Mouse (Mus musculus): Measurements from ENCODE around the gene Gm5478. TPM values are rescaled to one million over a fixed set of nuclear protein-coding genes. Genes with fewer than 3 reads are reported as not detected.
"Not testable (repeated sequence)": the region's sequence is repeated elsewhere in the genome, so short reads cannot be mapped to it uniquely, and the experiment has no call there.

Gm5478 gene
- polyA plus RNA-seq (2015; fragmentation: Nextera tagmentation; extraction: Ambion mirVana) = not detected in 2 replicates

- H3K9me3 ChIP-seq = no peaks in the 10 kb centered on the region
- H3K9ac ChIP-seq = no peak within 1 kb of the TSS
- no peaks in the 10 kb centered on the region for H3K27me3 ChIP-seq
- no peak within 1 kb of the TSS for H3K27ac ChIP-seq
- H3K4me1 ChIP-seq = no peaks in the 10 kb centered on the region
- H3K4me2 ChIP-seq (replicated peaks) = no peak within 1 kb of the TSS
- ATAC-seq (ENCODE audit: low FRiP score, low read depth) = no peak
- 69% methylated on average over 3 of the region's 3 CpGs for WGBS
- no peak within 1 kb of the TSS for H3K4me3 ChIP-seq
- H3K36me3 ChIP-seq = no peaks in the 10 kb centered on the region
Observed at GRCm38 (mm10) chr15:101647280-101647679, at the start of gene Gm5478. Gene Gm5478 (minus strand): TSS chr15:101647380.

DNA sequence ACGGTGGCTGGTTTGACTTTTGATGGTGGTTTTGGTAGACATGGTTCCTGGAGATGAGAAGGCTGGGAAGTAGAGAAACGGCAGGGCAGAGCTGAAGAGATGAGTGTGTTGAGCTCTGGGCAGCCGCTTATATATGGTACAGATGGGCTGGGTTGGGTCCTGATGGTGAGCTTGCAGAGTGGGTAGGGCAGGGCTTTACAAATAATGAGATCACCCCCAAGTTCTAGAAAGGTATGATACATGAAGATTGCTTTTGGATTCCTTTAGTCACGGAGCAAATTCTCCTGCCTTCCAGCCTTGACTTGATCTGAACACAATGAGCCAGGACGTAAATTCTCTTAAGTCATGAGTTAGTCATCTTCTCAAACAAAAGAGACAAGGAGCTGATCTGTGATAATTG, 47.0 kb upstream of the Gm5478 start, which contains the start of gene Krt6a:
Gene Krt6a, minus strand, starts transcription at position 101 of the 400 bp plus-strand sequence.
- no peaks in the 10 kb centered on the region for H3K36me3 ChIP-seq
- no peak within 1 kb of the TSS for H3K4me3 ChIP-seq
- no peak within 1 kb of the TSS for H3K27ac ChIP-seq
- ATAC-seq (ENCODE audit: low FRiP score, low read depth) = no peak
- no peak within 1 kb of the TSS for H3K9ac ChIP-seq
- no peaks in the 10 kb centered on the region for H3K27me3 ChIP-seq
- H3K4me1 ChIP-seq = no peaks in the 10 kb centered on the region
- WGBS = 77% methylated on average over 5 of the region's 5 CpGs
- no peaks in the 10 kb centered on the region for H3K9me3 ChIP-seq
- no peak within 1 kb of the TSS for H3K4me2 ChIP-seq (replicated peaks)

DNA sequence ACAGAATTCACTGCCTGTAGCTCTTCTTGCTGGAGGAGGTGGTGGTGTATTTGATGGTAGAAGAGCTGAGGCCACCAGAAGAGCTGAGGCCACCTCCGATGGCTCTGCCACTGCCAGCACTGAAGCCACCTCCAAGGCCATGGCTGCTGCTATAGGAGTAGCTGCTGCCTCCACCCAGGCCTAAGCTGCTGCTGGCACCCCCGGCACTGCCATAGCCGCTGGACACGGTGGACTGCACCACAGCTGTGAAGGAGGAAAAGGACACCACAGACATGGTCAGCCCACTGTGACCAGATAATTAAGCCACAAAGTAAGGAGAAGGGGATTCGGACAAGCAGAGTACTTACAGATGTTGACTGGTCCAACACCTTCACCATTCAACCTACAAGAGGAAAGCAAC, 43.3 kb upstream of the Gm5478 start:
- H3K27ac ChIP-seq; H3K36me3 ChIP-seq; H3K9ac ChIP-seq; H3K4me1 ChIP-seq; ATAC-seq (ENCODE audit: low FRiP score, low read depth); H3K4me2 ChIP-seq (replicated peaks); H3K27me3 ChIP-seq; H3K4me3 ChIP-seq; H3K9me3 ChIP-seq: not testable (repeated sequence)
- WGBS = 88% methylated on average over 5 of the region's 5 CpGs

DNA sequence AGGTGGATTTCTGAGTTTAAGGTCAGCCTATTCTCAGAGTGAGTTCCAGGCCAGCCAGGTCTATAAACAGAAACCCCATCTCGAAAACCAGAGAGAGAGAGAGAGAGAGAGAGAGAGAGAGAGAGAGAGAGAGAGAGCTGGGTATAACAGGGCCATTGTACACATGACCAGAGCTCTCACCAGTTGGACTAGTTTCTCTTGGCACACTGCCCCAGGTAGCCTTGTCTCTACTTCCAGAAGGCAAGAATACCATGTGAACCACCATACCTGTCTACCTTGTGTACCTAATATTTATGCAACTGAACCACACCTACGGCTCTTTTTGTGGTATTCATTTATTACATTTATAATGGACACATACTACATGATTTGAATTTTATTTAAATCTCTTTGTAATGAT, 41.0 kb upstream of the Gm5478 start:
- Histone ChIP-seq H3K27me3 (no peaks in the 10 kb centered on the region), H3K4me3 (no peak overlapping the region), H3K36me3 (no peaks in the 10 kb centered on the region), H3K9ac (no peak overlapping the region), H3K9me3 (no peaks in the 10 kb centered on the region), H3K4me1 (no peaks in the 10 kb centered on the region), H3K27ac (no peak overlapping the region), H3K4me2 (replicated peaks) (no peak overlapping the region)
- no peak for ATAC-seq (ENCODE audit: low FRiP score, low read depth)
- 63% methylated on average over 2 of the region's 2 CpGs for WGBS

DNA sequence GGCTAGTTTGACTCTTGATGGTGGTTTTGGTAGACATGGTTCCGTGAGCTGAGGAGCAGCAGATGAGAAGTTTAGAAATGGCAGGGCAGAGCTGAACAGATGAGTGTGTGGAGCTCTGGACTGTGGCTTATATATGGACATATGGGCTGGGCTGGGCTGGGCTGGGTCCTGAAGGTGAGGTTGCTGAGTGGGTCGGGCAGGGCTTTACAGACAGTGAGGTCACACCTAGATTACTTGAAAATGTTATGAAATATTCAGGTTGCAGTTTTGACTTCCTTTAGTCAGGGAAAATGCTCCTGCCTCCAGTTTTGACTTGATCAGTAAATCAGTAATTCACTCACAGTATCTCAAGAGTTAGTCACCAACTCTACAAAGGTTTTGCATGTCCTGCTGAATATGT, 33.0 kb upstream of the Gm5478 start, which contains the start of gene Krt6b:
Gene Krt6b, minus strand, starts transcription at position 101 of the 400 bp plus-strand sequence.
- no peaks in the 10 kb centered on the region for H3K4me1 ChIP-seq
- H3K4me2 ChIP-seq (replicated peaks) = no peak within 1 kb of the TSS
- no peaks in the 10 kb centered on the region for H3K9me3 ChIP-seq
- no peak for ATAC-seq (ENCODE audit: low FRiP score, low read depth)
- no peaks in the 10 kb centered on the region for H3K36me3 ChIP-seq
- no peak within 1 kb of the TSS for H3K9ac ChIP-seq
- H3K27me3 ChIP-seq = no peaks in the 10 kb centered on the region
- WGBS = 85% methylated on average over 2 of the region's 2 CpGs
- H3K27ac ChIP-seq = no peak within 1 kb of the TSS
- H3K4me3 ChIP-seq = no peak within 1 kb of the TSS

GRCm38 (mm10) chr15:101675978-101676377, 28.8 kb upstream of the Gm5478 start:
- H3K4me1 ChIP-seq = no peaks in the 10 kb centered on the region
- H3K9ac ChIP-seq = no peak overlapping the region
- H3K27ac ChIP-seq = no peak overlapping the region
- H3K4me2 ChIP-seq (replicated peaks) = no peak overlapping the region
- H3K4me3 ChIP-seq = no peak overlapping the region
- 80% methylated on average over 1 of the region's 1 CpGs for WGBS
- ATAC-seq (ENCODE audit: low FRiP score, low read depth) = no peak
- no peaks in the 10 kb centered on the region for H3K9me3 ChIP-seq
- no peaks in the 10 kb centered on the region for H3K27me3 ChIP-seq
- no peaks in the 10 kb centered on the region for H3K36me3 ChIP-seq

DNA sequence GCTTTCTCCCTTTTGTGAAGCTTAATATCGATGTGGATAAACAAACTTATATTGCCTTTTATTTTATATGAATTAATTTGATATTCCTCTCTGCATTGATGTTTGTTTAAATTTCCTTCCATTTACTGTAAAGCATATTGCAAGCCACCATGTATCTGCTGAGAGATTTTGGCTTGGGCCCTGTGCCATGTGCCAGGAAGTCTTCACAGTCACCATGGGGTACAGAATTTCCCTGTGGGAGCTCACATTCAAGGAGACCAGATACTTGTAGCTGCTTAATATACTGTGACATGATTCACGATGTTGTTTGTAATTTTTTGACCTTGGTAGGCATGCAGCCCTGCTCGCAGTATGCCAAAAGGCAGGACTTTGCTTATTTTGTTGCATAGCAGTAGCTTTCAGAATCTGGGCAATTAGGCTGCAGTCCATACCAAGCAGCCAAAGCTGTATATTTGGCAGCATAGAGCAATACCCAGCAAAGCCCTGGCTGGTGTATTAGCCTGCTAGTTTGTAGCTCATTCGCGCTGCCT, 5.6 kb upstream of the Gm5478 start:
- H3K9ac ChIP-seq = no peak overlapping the region
- WGBS = 90% methylated on average over 5 of the region's 5 CpGs
- ATAC-seq (ENCODE audit: low FRiP score, low read depth) = no peak
- H3K27me3 ChIP-seq = no peaks in the 10 kb centered on the region
- H3K4me3 ChIP-seq = no peak overlapping the region
- H3K4me2 ChIP-seq (replicated peaks) = no peak overlapping the region
- H3K36me3 ChIP-seq = no peaks in the 10 kb centered on the region
- H3K4me1 ChIP-seq = no peaks in the 10 kb centered on the region
- H3K27ac ChIP-seq = no peak overlapping the region
- no peaks in the 10 kb centered on the region for H3K9me3 ChIP-seq

DNA sequence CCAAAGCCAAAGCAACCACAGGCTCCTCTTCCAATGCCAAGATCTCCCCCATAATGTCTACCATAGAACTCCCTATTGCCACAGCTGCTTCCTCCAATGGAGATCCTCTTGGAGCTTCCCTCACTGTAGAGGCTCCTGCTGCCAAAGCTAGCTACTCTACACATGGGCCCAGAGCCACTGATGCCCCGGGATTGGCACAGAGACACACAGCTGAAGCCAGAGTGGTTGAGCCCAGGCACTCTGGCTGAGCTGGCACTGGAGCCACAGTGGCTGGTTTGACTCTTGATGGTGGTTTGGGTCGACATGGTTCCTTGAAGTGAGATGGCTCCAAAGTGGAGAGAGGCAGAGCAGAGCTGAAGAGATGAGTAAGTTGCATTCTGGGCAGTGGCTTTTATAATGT, 19.3 kb downstream of the Gm5478 start, which contains the start of gene Gm5414:
Gene Gm5414, minus strand, starts transcription at position 305 of the 400 bp plus-strand sequence.
- Histone ChIP-seq H3K27ac (no peak within 1 kb of the TSS), H3K36me3 (no peaks in the 10 kb centered on the region), H3K4me2 (replicated peaks) (no peak within 1 kb of the TSS), H3K4me3 (no peak within 1 kb of the TSS), H3K27me3 (no peaks in the 10 kb centered on the region), H3K9ac (no peak within 1 kb of the TSS), H3K9me3 (no peaks in the 10 kb centered on the region), H3K4me1 (no peaks in the 10 kb centered on the region)
- no peak for ATAC-seq (ENCODE audit: low FRiP score, low read depth)
- WGBS = 68% methylated on average over 2 of the region's 2 CpGs

- 72% methylated on average over 6 of the region's 6 CpGs for WGBS
- H3K9me3 ChIP-seq = no peaks in the 10 kb centered on the region; the same call in 1 of the 2 replicates
- no peaks in the 10 kb centered on the region for H3K27me3 ChIP-seq
- H3K9ac ChIP-seq = no peak overlapping the region
- no peaks in the 10 kb centered on the region for H3K4me1 ChIP-seq
- no peak overlapping the region for H3K27ac ChIP-seq
- H3K36me3 ChIP-seq = no peaks in the 10 kb centered on the region
- ATAC-seq (ENCODE audit: low FRiP score, low read depth) = no peak
- H3K4me2 ChIP-seq (replicated peaks) = no peak overlapping the region
- H3K4me3 ChIP-seq = no peak overlapping the region
Observed at GRCm38 (mm10) chr15:101599123-101599522, 48.1 kb downstream of the Gm5478 start.

Small RNA genes within 50 kb of the gene (microRNA-seq; reads per million reads assigned to microRNA genes)
- not detected for gene Gm44342
- gene Gm44383 = not detected
- gene Gm44479 = not detected

Other genes with a start within 250 kb of the Gm5478 start
- 23.2 and 24.4 TPM in 2 replicates for gene Krt7, start 236.3 kb downstream of the Gm5478 start, polyA plus RNA-seq (2015; fragmentation: Nextera tagmentation; extraction: Ambion mirVana)
- gene Krt87, start 208.6 kb downstream of the Gm5478 start, polyA plus RNA-seq (2015; fragmentation: Nextera tagmentation; extraction: Ambion mirVana) = 1.3 and 1.7 TPM in 2 replicates
- gene Krt88, start 199.6 kb downstream of the Gm5478 start, polyA plus RNA-seq (2015; fragmentation: Nextera tagmentation; extraction: Ambion mirVana) = not detected in 2 replicates
- gene Krt81, start 183.6 kb downstream of the Gm5478 start, polyA plus RNA-seq (2015; fragmentation: Nextera tagmentation; extraction: Ambion mirVana) = not detected in 2 replicates
- not detected in 2 replicates for gene Krt86, start 173.9 kb downstream of the Gm5478 start, polyA plus RNA-seq (2015; fragmentation: Nextera tagmentation; extraction: Ambion mirVana)
- not detected in 2 replicates for gene Krt83, start 155.9 kb downstream of the Gm5478 start, polyA plus RNA-seq (2015; fragmentation: Nextera tagmentation; extraction: Ambion mirVana)
- gene Gm49425, start 130.1 kb downstream of the Gm5478 start, polyA plus RNA-seq (2015; fragmentation: Nextera tagmentation; extraction: Ambion mirVana) = 0.50 TPM in 1 of 2 replicates, not detected in the other
- 0.09 and 0.13 TPM in 2 replicates for gene Krt84, start 114.6 kb downstream of the Gm5478 start, polyA plus RNA-seq (2015; fragmentation: Nextera tagmentation; extraction: Ambion mirVana)
- gene Krt82, start 96.7 kb downstream of the Gm5478 start, polyA plus RNA-seq (2015; fragmentation: Nextera tagmentation; extraction: Ambion mirVana) = not detected in 2 replicates
- gene Krt90, start 84.4 kb downstream of the Gm5478 start, polyA plus RNA-seq (2015; fragmentation: Nextera tagmentation; extraction: Ambion mirVana) = 0.08 TPM in 1 of 2 replicates, not detected in the other
- gene Krt75, start 73.5 kb downstream of the Gm5478 start, polyA plus RNA-seq (2015; fragmentation: Nextera tagmentation; extraction: Ambion mirVana) = 0.31 and 0.52 TPM in 2 replicates
- gene Gm5414, start 19.2 kb downstream of the Gm5478 start, polyA plus RNA-seq (2015; fragmentation: Nextera tagmentation; extraction: Ambion mirVana) = not detected in 2 replicates
- gene Krt6b, start 32.9 kb upstream of the Gm5478 start, polyA plus RNA-seq (2015; fragmentation: Nextera tagmentation; extraction: Ambion mirVana) = not detected in 2 replicates
- gene Krt6a, start 46.9 kb upstream of the Gm5478 start, polyA plus RNA-seq (2015; fragmentation: Nextera tagmentation; extraction: Ambion mirVana) = 1.1 and 1.7 TPM in 2 replicates
- gene Krt5, start 65.5 kb upstream of the Gm5478 start, polyA plus RNA-seq (2015; fragmentation: Nextera tagmentation; extraction: Ambion mirVana) = 199 and 235 TPM in 2 replicates
- not detected in 2 replicates for gene Krt71, start 95.7 kb upstream of the Gm5478 start, polyA plus RNA-seq (2015; fragmentation: Nextera tagmentation; extraction: Ambion mirVana)
- 0.11 and 0.49 TPM in 2 replicates for gene Krt72, start 139.1 kb upstream of the Gm5478 start, polyA plus RNA-seq (2015; fragmentation: Nextera tagmentation; extraction: Ambion mirVana)
- gene Krt73, start 155.0 kb upstream of the Gm5478 start, polyA plus RNA-seq (2015; fragmentation: Nextera tagmentation; extraction: Ambion mirVana) = not detected in 2 replicates
- 0.47 and 0.57 TPM in 2 replicates for gene Krt2, start 170.8 kb upstream of the Gm5478 start, polyA plus RNA-seq (2015; fragmentation: Nextera tagmentation; extraction: Ambion mirVana)
- 13.3 and 15.8 TPM in 2 replicates for gene Krt1, start 203.4 kb upstream of the Gm5478 start, polyA plus RNA-seq (2015; fragmentation: Nextera tagmentation; extraction: Ambion mirVana)
- gene Krt77, start 222.3 kb upstream of the Gm5478 start, polyA plus RNA-seq (2015; fragmentation: Nextera tagmentation; extraction: Ambion mirVana) = 0.25 and 0.31 TPM in 2 replicates
- not detected in 2 replicates for gene Krt76, start 245.5 kb upstream of the Gm5478 start, polyA plus RNA-seq (2015; fragmentation: Nextera tagmentation; extraction: Ambion mirVana)

All from limb, embryonic 13.5 days (tissue).